Mouse (Mus musculus): ENCODE data around the gene Oaf. TPM values are rescaled to one million over a fixed set of nuclear protein-coding genes. Genes with fewer than 3 reads are reported as not detected.

Oaf gene
- total and polyA plus RNA-seq, 3 experiments, result not detected

GRCm38 (mm10) chr9:43263946-43264451, 24.3 kb upstream of the Oaf start:
- peaks cover 8 to 16% of the 10 kb centered on the region in 2 experiments for H3K4me1 ChIP-seq (ENCODE audit: control insufficient read depth in 1 of 2, insufficient read depth in 2 of 2)
- no peak overlapping the region for H3K9ac ChIP-seq (ENCODE audit: insufficient read depth, low read depth)
- TF ChIP-seq HCFC1 (IDR thresholded peaks at IDR 0.05; ENCODE audit: low read depth, low read length), result no peak
- TF ChIP-seq SMC3 (IDR thresholded peaks at IDR 0.05; ENCODE audit: low read depth, low read length), result no peak
- peaks cover 3% of the 10 kb centered on the region for H3K27me3 ChIP-seq (replicated peaks)
- dilution Hi-C loops (cut with MboI; ENCODE audit: extremely low pct_ligation_motif_present, extremely low pct_unique_long_range_greater_than_20kb, low sequenced_read_pairs), result no loop called here
- no peak overlapping the region for H3K4me2 ChIP-seq (ENCODE audit: insufficient read depth, low read depth, poor library complexity, severe bottlenecking)
- H3K9me3 ChIP-seq (replicated peaks; ENCODE audit: low read length), result no peaks in the 10 kb centered on the region
- in situ Hi-C loops (cut with MboI; ENCODE audit: low pct_ligation_motif_present, low pct_unique_long_range_greater_than_20kb, low sequenced_read_pairs), result no loop called here
- no peak for DNase-seq (ENCODE audit: extremely low read depth)
- no peaks in the 10 kb centered on the region for H3K79me2 ChIP-seq (replicated peaks; ENCODE audit: control insufficient read depth, extremely low read depth, insufficient read depth, poor library complexity, severe bottlenecking)
- H3K27ac ChIP-seq (ENCODE audit: insufficient read depth, low read depth), result no peak overlapping the region
- H3K36me3 ChIP-seq (replicated peaks in 1 of 2; ENCODE audit: control insufficient read depth in 1 of 2, insufficient read depth in 1 of 2, low read length in 1 of 2), result no peaks in the 10 kb centered on the region
- no peak overlapping the region for H3K4me3 ChIP-seq (replicated peaks in 1 of 3; ENCODE audit: low read depth in 2 of 3, low read length in 2 of 3, poor library complexity in 1 of 3)

- in situ Hi-C loops (cut with MboI; ENCODE audit: low pct_ligation_motif_present, low pct_unique_long_range_greater_than_20kb, low sequenced_read_pairs) (no loop called here), dilution Hi-C loops (cut with MboI; ENCODE audit: extremely low pct_ligation_motif_present, extremely low pct_unique_long_range_greater_than_20kb, low sequenced_read_pairs) (no loop called here)
- no peak for TF ChIP-seq GABPA (IDR thresholded peaks at IDR 0.05; ENCODE audit: insufficient replicate concordance, low read depth, low read length)
- TF ChIP-seq NRF1 (IDR thresholded peaks at IDR 0.05; ENCODE audit: low read depth, low read length), result no peak
- TF ChIP-seq ETS1 (conservative IDR thresholded peaks at IDR 0.05; ENCODE audit: low read depth, low read length), result no peak
- no peak for TF ChIP-seq UBTF (IDR thresholded peaks at IDR 0.05; ENCODE audit: low read depth, low read length)
- TF ChIP-seq ZNF384 (IDR thresholded peaks at IDR 0.05; ENCODE audit: low read depth, low read length), result no peak
- no peak for TF ChIP-seq POLR2AphosphoS2 (IDR thresholded peaks at IDR 0.05; ENCODE audit: low read depth, low read length)
- TF ChIP-seq USF1 (IDR thresholded peaks at IDR 0.05; ENCODE audit: low read depth, low read length), result no peak
- TF ChIP-seq HCFC1 (IDR thresholded peaks at IDR 0.05; ENCODE audit: low read depth, low read length), result no peak
- TF ChIP-seq PAX5 (IDR thresholded peaks at IDR 0.05; ENCODE audit: low read length), result no peak
- H3K27me3 ChIP-seq (replicated peaks), result peaks cover 3% of the 10 kb centered on the region
- H3K4me3 ChIP-seq (replicated peaks in 1 of 3; ENCODE audit: low read depth in 2 of 3, low read length in 2 of 3, poor library complexity in 1 of 3), result no peak overlapping the region
- DNase-seq (ENCODE audit: extremely low read depth), result no peak
- H3K9ac ChIP-seq (ENCODE audit: insufficient read depth, low read depth), result no peak overlapping the region
- H3K27ac ChIP-seq (ENCODE audit: insufficient read depth, low read depth), result no peak overlapping the region
- no peaks in the 10 kb centered on the region for H3K36me3 ChIP-seq (replicated peaks in 1 of 2; ENCODE audit: control insufficient read depth in 1 of 2, insufficient read depth in 1 of 2, low read length in 1 of 2)
- H3K9me3 ChIP-seq (replicated peaks; ENCODE audit: low read length), result no peaks in the 10 kb centered on the region
- H3K79me2 ChIP-seq (replicated peaks; ENCODE audit: control insufficient read depth, extremely low read depth, insufficient read depth, poor library complexity, severe bottlenecking), result no peaks in the 10 kb centered on the region
- H3K4me2 ChIP-seq (ENCODE audit: insufficient read depth, low read depth, poor library complexity, severe bottlenecking), result no peak overlapping the region
- peaks cover 8 to 16% of the 10 kb centered on the region in 2 experiments for H3K4me1 ChIP-seq (ENCODE audit: control insufficient read depth in 1 of 2, insufficient read depth in 2 of 2)
Measured at GRCm38 (mm10) chr9:43262811-43263550, 23.3 kb upstream of the Oaf start.

GRCm38 (mm10) chr9:43262390-43262789, 22.7 kb upstream of the Oaf start:
- in situ Hi-C loops (cut with MboI; ENCODE audit: low pct_ligation_motif_present, low pct_unique_long_range_greater_than_20kb, low sequenced_read_pairs), result no loop called here
- TF ChIP-seq NELFE (IDR thresholded peaks at IDR 0.05; ENCODE audit: low read depth, low read length) (no peak), IRF4 (IDR thresholded peaks at IDR 0.05; ENCODE audit: low read depth, low read length) (no peak), MEF2A (IDR thresholded peaks at IDR 0.05; ENCODE audit: borderline replicate concordance, low read depth, low read length) (no peak), JUN (IDR thresholded peaks at IDR 0.05; ENCODE audit: insufficient read depth, low read depth, low read length) (no peak), ZNF384 (IDR thresholded peaks at IDR 0.05; ENCODE audit: low read depth, low read length) (no peak), USF1 (IDR thresholded peaks at IDR 0.05; ENCODE audit: low read depth, low read length) (no peak), SIN3A (IDR thresholded peaks at IDR 0.05; ENCODE audit: low read length) (no peak), RAD21 (IDR thresholded peaks at IDR 0.05; ENCODE audit: low read depth, low read length) (no peak), MAX (IDR thresholded peaks at IDR 0.05; ENCODE audit: low read length) (no peak), POLR2AphosphoS2 (IDR thresholded peaks at IDR 0.05; ENCODE audit: low read depth, low read length) (no peak), ELF1 (IDR thresholded peaks at IDR 0.05; ENCODE audit: low read depth, low read length) (no peak), USF2 (conservative IDR thresholded peaks at IDR 0.05; ENCODE audit: low read depth, low read length) (no peak), BHLHE40 (IDR thresholded peaks at IDR 0.05; ENCODE audit: low read depth, low read length) (no peak), JUND (conservative IDR thresholded peaks at IDR 0.05; ENCODE audit: low read depth, low read length) (no peak), ZC3H11A (IDR thresholded peaks at IDR 0.05; ENCODE audit: low read depth, low read length) (no peak), CHD2 (IDR thresholded peaks at IDR 0.05; ENCODE audit: low read length) (no peak), KAT2A (IDR thresholded peaks at IDR 0.05; ENCODE audit: insufficient replicate concordance, low read length) (no peak)

More at GRCm38 (mm10) chr9:43262390-43262789, 22.7 kb upstream of the Oaf start:
- Histone ChIP-seq H3K4me2 (ENCODE audit: insufficient read depth, low read depth, poor library complexity, severe bottlenecking) (no peak overlapping the region), H3K9ac (ENCODE audit: insufficient read depth, low read depth) (no peak overlapping the region), H3K27ac (ENCODE audit: insufficient read depth, low read depth) (no peak overlapping the region), H3K27me3 (replicated peaks) (peaks cover 3% of the 10 kb centered on the region), H3K9me3 (replicated peaks; ENCODE audit: low read length) (no peaks in the 10 kb centered on the region), H3K79me2 (replicated peaks; ENCODE audit: control insufficient read depth, extremely low read depth, insufficient read depth, poor library complexity, severe bottlenecking) (no peaks in the 10 kb centered on the region), H3K4me3 (replicated peaks in 1 of 3; ENCODE audit: low read depth in 2 of 3, low read length in 2 of 3, poor library complexity in 1 of 3) (no peak overlapping the region), H3K36me3 (replicated peaks in 1 of 2; ENCODE audit: control insufficient read depth in 1 of 2, insufficient read depth in 1 of 2, low read length in 1 of 2) (no peaks in the 10 kb centered on the region), H3K4me1 (ENCODE audit: control insufficient read depth in 1 of 2, insufficient read depth in 2 of 2) (peaks cover 8 to 16% of the 10 kb centered on the region in 2 experiments)
- DNase-seq (ENCODE audit: extremely low read depth), result no peak
- dilution Hi-C loops (cut with MboI; ENCODE audit: extremely low pct_ligation_motif_present, extremely low pct_unique_long_range_greater_than_20kb, low sequenced_read_pairs), result no loop called here

Measured in CH12.LX (cell line).